Mouse (Mus musculus) limb, embryonic 14.5 days (tissue): Measurements from ENCODE around the gene Clic3. TPM values are rescaled to one million over a fixed set of nuclear protein-coding genes. Genes with fewer than 3 reads are reported as not detected.

ENCODE experiments used
- ATAC-seq: fragments of 200-750 bp; cut with Nextera tagmentation; 2 replicates; pipeline ENCODE4 v1.8.0; 2017; ENCODE audit warnings: low read depth, moderate number of reproducible peaks, moderate TSS enrichment; ENCODE audit not compliant: low FRiP score
- DNase-seq: peaks from one replicate; pipeline ENCODE4 v3.0.0-alpha.2; 2015; ENCODE audit warnings: low spot score
- H3K27ac ChIP-seq: fragments of 300-500 bp; sonication (generic); replicated peaks from 2 replicates; pipeline ENCODE4 v1.5.1; 2014; ENCODE audit warnings: low read depth, mild to moderate bottlenecking, low read length, moderate library complexity, mixed read lengths
- H3K27me3 ChIP-seq: fragments of 300-500 bp; sonication (generic); 2 replicates; pipeline ENCODE4 v1.6.1; 2014; ENCODE audit warnings: low read length, mixed read lengths; ENCODE audit not compliant: control insufficient read depth, insufficient read depth
- H3K36me3 ChIP-seq: fragments of 300-500 bp; sonication (generic); 2 replicates; pipeline ENCODE4 v1.6.1; 2014; ENCODE audit warnings: mild to moderate bottlenecking, low read length, moderate library complexity, mixed read lengths; ENCODE audit not compliant: control insufficient read depth, insufficient read depth
- H3K4me1 ChIP-seq: fragments of 300-500 bp; sonication (generic); 2 replicates; pipeline ENCODE4 v1.6.1; 2014; ENCODE audit warnings: antibody characterized with exemption, low read length, mixed read lengths; ENCODE audit not compliant: control insufficient read depth, insufficient read depth
- H3K4me2 ChIP-seq: fragments of 300-500 bp; sonication (generic); replicated peaks from 2 replicates; pipeline ENCODE4 v1.6.1; 2014; ENCODE audit warnings: low read depth, mild to moderate bottlenecking, low read length, moderate library complexity; ENCODE audit not compliant: severe bottlenecking
- H3K4me3 ChIP-seq: fragments of 300-500 bp; sonication (generic); replicated peaks from 2 replicates; pipeline ENCODE4 v1.5.1; 2014; ENCODE audit warnings: low read length
- H3K9ac ChIP-seq: fragments of 300-500 bp; sonication (generic); 2 replicates; pipeline ENCODE4 v1.6.1; 2014; ENCODE audit warnings: mild to moderate bottlenecking, low read depth, low read length, moderate library complexity; ENCODE audit not compliant: severe bottlenecking
- H3K9me3 ChIP-seq: fragments of 300-500 bp; sonication (generic); 2 replicates; pipeline ENCODE4 v1.6.1; 2016; ENCODE audit warnings: low read length; ENCODE audit not compliant: control insufficient read depth
- POLR2A ChIP-seq: fragments of 200-500 bp; IDR thresholded peaks from 2 replicates; pipeline ENCODE4 v1.8.0; 2012; ENCODE audit warnings: inconsistent platforms, mild to moderate bottlenecking, moderate library complexity, borderline replicate concordance; ENCODE audit not compliant: insufficient read depth, insufficient read length; ENCODE audit errors: extremely low read depth
- WGBS: fragments of 180-500 bp; shearing (Covaris S2); extraction: QIAGEN DNeasy Blood & Tissue Kit; methylation state at CpG from one replicate; pipeline ENCODE4 v1.1.7; 2014; 5-methylcytosine and 5-hydroxymethylcytosine counted together
- polyA plus RNA-seq, 2 experiments: library from polyadenylated mRNA; depleted of rRNA in 1 of 2; stranded (reverse) in 1 of 2; unstranded in 1 of 2; fragments of >200 nt; fragmentation: Nextera tagmentation in 1 of 2; extraction: Ambion mirVana in 1 of 2; gene quantifications; 2 replicates each; pipeline versions ENCODE4 v1.2.1 to v1.2.3; 2012 to 2014

Clic3 gene
- polyA plus RNA-seq, 2 experiments, result 10.9 to 22.5 TPM

DNA sequence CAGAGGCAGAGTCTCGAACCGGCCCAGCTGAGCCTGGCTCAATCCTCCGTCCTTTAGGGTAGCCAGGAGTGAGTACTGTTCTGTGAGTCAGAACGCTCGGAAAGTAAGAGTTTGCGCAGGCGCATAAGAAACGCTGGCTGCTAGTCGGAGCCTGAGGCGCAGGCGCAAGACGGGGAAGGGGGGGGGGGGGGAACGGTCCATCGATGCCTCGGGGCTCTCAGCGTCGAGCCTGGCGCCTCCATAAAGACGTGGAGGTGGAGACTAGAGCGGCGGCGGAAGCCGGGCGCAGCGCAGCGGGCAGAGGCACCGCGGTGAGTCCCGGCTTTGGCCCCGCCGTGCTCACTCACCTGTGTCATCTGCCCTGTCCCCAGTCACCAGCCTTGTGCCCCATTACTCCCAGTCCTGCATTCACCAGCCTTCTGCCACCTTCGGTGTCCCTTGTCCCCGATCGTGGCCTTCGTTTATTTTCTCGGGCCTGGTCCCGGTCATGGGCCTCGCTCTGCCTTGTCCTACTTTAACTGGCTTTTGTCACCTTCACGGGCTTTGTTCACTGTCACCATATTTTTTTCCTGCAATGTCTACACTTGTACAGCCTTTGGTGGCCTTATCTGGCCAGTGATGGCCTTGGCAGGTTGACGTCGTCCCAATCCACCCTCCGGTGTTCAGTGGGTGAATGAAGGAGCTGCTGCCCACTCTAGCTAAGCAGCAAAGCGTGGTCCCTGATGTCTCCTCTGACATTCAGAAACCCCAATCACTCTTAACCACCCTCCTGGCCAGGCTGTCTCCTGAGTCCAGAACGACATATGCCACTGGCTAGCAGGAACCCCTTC is 44.2 kb downstream of the Clic3 start, which contains the start of gene Fbxw5:
TSS of gene Fbxw5 (plus strand) at position 175 of the 830 bp plus-strand sequence.
- peak within 1 kb of the TSS; percentile 93 for H3K4me3 ChIP-seq
- peak; percentile 94 for ATAC-seq
- H3K27ac ChIP-seq, result peak within 1 kb of the TSS; percentile 75
- H3K27me3 ChIP-seq, result no peaks in the 10 kb centered on the region
- WGBS, result 2% methylated on average over 32 of the region's 44 CpGs
- DNase-seq, result peak; percentile 98
- H3K4me1 ChIP-seq, result peaks cover 8% of the 10 kb centered on the region
- H3K9ac ChIP-seq, result peak within 1 kb of the TSS; percentile 96
- no peaks in the 10 kb centered on the region for H3K9me3 ChIP-seq
- peaks cover 33% of the 10 kb centered on the region for H3K36me3 ChIP-seq
- TF ChIP-seq POLR2A, result peak; percentile 96
- peak within 1 kb of the TSS; percentile 95 for H3K4me2 ChIP-seq

DNA sequence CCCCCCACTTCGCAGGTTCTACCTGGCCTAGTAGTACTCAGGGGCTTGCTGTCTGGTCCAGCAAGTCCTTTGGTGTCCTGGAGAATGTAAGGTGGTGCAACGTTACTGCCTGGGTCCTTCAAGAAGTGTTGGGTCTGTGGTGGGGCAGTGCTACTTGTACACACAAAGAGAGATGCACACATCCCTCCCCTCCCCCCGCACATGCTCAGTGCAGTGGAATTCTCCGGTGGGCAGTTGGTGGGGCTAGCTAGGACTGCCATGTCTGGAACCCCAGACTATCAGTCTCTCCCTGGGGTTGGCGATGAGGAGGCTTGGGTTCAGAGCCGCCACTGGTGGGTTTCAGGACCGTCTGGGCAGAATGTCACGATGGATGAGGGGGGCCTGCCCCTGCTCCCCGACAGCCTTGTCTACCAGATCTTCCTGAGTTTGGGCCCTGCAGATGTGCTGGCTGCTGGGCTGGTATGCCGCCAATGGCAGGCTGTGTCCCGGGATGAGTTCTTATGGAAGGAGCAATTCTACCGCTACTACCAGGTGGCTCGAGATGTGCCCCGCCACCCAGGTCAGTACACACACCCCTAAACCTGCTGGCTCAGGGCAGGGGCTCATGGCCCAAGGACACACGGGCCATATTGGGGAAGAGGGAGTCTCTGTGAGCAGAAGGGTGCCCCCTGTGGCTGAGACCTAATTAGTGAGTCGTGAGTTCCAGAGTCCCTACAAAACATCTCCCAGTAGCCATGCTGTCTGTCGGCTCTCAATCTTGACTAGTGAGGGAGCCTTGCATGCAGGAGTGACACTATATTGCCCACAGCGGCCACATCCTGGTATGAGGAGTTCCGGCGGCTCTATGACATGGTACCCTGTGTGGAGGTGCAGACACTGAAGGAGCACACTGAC is 45.2 kb downstream of the Clic3 start, which contains the start of gene C8g:
TSS of gene C8g (minus strand) at position 127 of the 894 bp plus-strand sequence.
- Histone ChIP-seq H3K36me3 (peaks cover 39% of the 10 kb centered on the region), H3K4me3 (peak within 1 kb of the TSS; percentile 93), H3K4me2 (peak within 1 kb of the TSS; percentile 95), H3K27me3 (no peaks in the 10 kb centered on the region), H3K27ac (peak within 1 kb of the TSS; percentile 75), H3K4me1 (peaks cover 8% of the 10 kb centered on the region), H3K9ac (peak within 1 kb of the TSS; percentile 96), H3K9me3 (no peaks in the 10 kb centered on the region)
- ATAC-seq (no peak), DNase-seq (no peak)
- no peak for TF ChIP-seq POLR2A
- 71% methylated on average over 20 of the region's 20 CpGs for WGBS

DNA sequence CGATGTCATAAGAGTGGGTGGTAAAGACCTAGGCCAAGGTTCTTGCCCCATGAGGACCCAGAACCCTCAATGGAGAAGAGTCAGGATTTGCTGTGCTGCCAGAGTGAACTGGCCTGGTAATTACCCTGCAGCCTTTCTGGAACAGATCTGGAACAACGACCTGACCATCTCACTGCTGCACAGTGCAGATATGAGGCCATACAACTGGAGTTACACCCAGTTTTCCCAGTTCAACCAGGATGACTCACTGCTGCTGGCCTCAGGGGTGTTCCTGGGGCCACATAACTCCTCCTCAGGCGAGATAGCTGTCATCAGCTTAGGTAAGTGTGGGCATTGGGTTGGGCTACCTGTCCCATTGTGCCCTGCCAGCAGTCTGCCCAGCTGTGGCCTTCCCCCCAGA is 46.1 kb downstream of the Clic3 start:
- H3K36me3 ChIP-seq, result peaks cover 39% of the 10 kb centered on the region
- WGBS, result 80% methylated on average over 3 of the region's 3 CpGs
- H3K4me3 ChIP-seq, result no peak overlapping the region
- ATAC-seq, result no peak
- H3K9ac ChIP-seq, result no peak overlapping the region
- no peak overlapping the region for H3K4me2 ChIP-seq
- no peak for DNase-seq
- no peak overlapping the region for H3K27ac ChIP-seq
- H3K27me3 ChIP-seq, result no peaks in the 10 kb centered on the region
- H3K9me3 ChIP-seq, result no peaks in the 10 kb centered on the region
- no peak for TF ChIP-seq POLR2A
- H3K4me1 ChIP-seq, result peaks cover 8% of the 10 kb centered on the region

DNA sequence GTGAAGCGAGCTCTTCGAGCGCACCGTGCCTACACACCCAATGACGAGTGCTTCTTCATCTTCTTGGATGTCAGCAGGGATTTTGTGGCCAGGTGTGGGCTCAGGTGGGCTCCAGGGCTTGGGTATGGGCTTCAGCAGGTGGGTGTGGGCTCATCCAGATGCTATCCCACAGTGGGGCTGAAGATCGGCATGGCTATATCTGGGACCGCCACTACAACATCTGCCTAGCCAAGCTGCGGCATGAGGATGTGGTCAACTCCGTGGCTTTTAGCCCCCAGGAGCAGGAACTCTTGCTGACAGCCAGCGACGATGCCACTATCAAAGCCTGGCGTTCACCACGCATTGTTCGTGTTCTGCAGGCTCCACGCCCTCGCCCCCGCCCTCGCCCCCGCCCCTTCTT is 47.9 kb downstream of the Clic3 start:
- no peaks in the 10 kb centered on the region for H3K27me3 ChIP-seq
- DNase-seq (no peak), ATAC-seq (no peak)

DNA sequence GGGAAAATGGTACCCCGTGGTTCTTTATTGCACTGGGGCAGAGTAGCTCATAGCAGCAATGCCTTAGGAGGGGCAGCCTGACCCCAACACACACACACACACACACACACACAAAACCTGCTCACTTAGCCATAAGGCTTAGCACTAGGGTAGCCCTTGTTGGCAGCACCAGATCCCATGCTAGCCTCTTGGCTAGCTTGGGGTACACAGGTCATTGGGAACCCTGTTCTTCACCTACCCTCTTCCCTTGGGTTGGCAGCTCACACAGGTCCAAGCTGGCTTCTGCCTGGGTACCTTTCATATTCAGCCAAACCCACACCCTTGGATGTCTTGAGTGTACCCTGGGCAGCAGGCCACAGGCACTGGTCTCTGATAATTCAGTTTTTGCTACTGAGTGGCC is 48.4 kb downstream of the Clic3 start:
- ATAC-seq (no peak), DNase-seq (no peak)
- Histone ChIP-seq H3K9me3 (no peaks in the 10 kb centered on the region), H3K4me1 (peaks cover 8% of the 10 kb centered on the region), H3K4me3 (no peak overlapping the region), H3K4me2 (no peak overlapping the region), H3K27ac (no peak overlapping the region), H3K27me3 (no peaks in the 10 kb centered on the region), H3K9ac (no peak overlapping the region), H3K36me3 (peaks cover 39% of the 10 kb centered on the region)
- no peak for TF ChIP-seq POLR2A
- WGBS, result 82% methylated on average over 1 of the region's 1 CpGs

More for the DNA sequence above, 47.9 kb downstream of the Clic3 start:
- peaks cover 8% of the 10 kb centered on the region for H3K4me1 ChIP-seq
- no peaks in the 10 kb centered on the region for H3K9me3 ChIP-seq
- no peak for TF ChIP-seq POLR2A
- WGBS, result 93% methylated on average over 19 of the region's 19 CpGs
- H3K4me2 ChIP-seq, result no peak overlapping the region
- no peak overlapping the region for H3K4me3 ChIP-seq
- H3K36me3 ChIP-seq, result peaks cover 39% of the 10 kb centered on the region
- no peak overlapping the region for H3K27ac ChIP-seq
- no peak overlapping the region for H3K9ac ChIP-seq
